Mouse (Mus musculus): ENCODE results near the gene Ptges2.

DNA sequence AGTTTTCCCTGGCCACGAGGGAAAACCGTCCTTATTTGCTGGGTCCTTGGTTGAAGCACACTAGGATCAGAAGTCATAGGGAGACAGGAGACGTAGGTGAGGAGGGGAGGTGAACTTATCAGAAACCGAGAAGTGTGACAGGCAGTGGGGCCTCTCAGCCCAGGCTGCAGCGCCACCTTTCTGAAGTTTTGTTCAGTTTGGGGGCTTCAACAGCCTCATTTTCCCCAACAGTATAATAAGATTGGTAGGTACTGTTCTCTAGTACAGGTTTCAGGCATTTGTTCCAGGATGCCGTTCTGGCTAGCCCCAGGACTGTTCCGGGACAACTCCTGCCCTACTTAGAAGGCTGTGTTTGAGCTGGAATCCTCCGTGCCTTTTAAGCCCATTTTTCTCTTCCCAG lies 723 bp upstream of the Ptges2 start:
- TF ChIP-seq CTCF (IDR thresholded peaks at IDR 0.05; ENCODE audit: low read depth) (peak; percentile 74), EP300 (IDR thresholded peaks at IDR 0.05; ENCODE audit: low read depth) (no peak)
